Mouse (Mus musculus) spleen, adult 10 weeks (tissue): ENCODE measurements around the gene Tbl1xr1. TPM values are rescaled to one million over a fixed set of nuclear protein-coding genes. Genes with fewer than 3 reads are reported as not detected.

Experiments used
- polyA plus RNA-seq: library from polyadenylated mRNA; stranded (reverse); fragments of 350-450 nt; fragmentation: Illumina TruSeq; extraction: RNeasy Lipid Tissue Mini Kit (QIAGEN cat#74804); gene quantifications from one replicate; pipeline ENCODE4 v1.2.3, GENCODE M21; 2015; ENCODE audit warnings: low replicate concordance; ENCODE audit not compliant: insufficient read depth

The Tbl1xr1 gene
- 78.2 TPM for polyA plus RNA-seq

GRCm38 (mm10) chr3:22076561-22076935, at the start of gene Tbl1xr1:
Gene Tbl1xr1, plus strand, starts transcription at chr3:22076652.

